9 mouse cellular contexts compared by ENCODE assay signal in genomic region chr2:173451993-173452481, GRCm38 (mm10).
DNase-seq lines count a peak whose midpoint lies in the region; ATAC-seq lines count a peak whose summit lies in the region.
"Had no signal": no experiment of that assay in that cellular context is flagged by ENCODE, and none has a peak within 500 bp of the region (broad histone marks: within the 10 kb centered on the region; RNA-seq: fewer than 3 reads in every experiment).

No protein-coding gene starts in this region.

- no peak overlapping the region for H3K9ac ChIP-seq in lung, embryonic 15.5 days
- H3K9ac ChIP-seq: liver, embryonic 15.5 days had no signal

- peak overlapping the region; percentile 27; the same call in 1 of the 2 replicates for H3K4me2 ChIP-seq in lung, embryonic 15.5 days
- H3K4me2 ChIP-seq: liver, embryonic 15.5 days had no signal

- no peaks in the 10 kb centered on the region for H3K36me3 ChIP-seq in lung, embryonic 15.5 days
- H3K36me3 ChIP-seq: liver, embryonic 15.5 days had no signal

- no peaks in the 10 kb centered on the region for H3K9me3 ChIP-seq in lung, embryonic 15.5 days
- H3K9me3 ChIP-seq: liver, embryonic 15.5 days had no signal

- WGBS in lung, embryonic 15.5 days = 41% methylated on average over 15 of the region's 15 CpGs

- 0 out of 2 replicates have a peak overlapping the region, but pooled peaks have one; percentile 0 for H3K27ac ChIP-seq in lung, embryonic 15.5 days
- H3K27ac ChIP-seq: layer of hippocampus, adult 2 months; liver, embryonic 15.5 days had no signal

- H3K4me3 ChIP-seq in lung, embryonic 15.5 days = no peak overlapping the region
- H3K4me3 ChIP-seq: layer of hippocampus, adult 2 months; liver, embryonic 15.5 days had no signal

- H3K27me3 ChIP-seq in lung, embryonic 15.5 days = no peaks in the 10 kb centered on the region
- H3K27me3 ChIP-seq: liver, embryonic 15.5 days had no signal

- ATAC-seq in lung, embryonic 15.5 days (ENCODE audit: borderline replicate concordance, extremely low read depth, low FRiP score, low TSS enrichment) = no peak
- no peak for ATAC-seq in erythroid progenitor cell, adult 5-6 weeks (replicated peaks; ENCODE audit: low FRiP score, poor library complexity, severe bottlenecking)

- H3K4me1 ChIP-seq in lung, embryonic 15.5 days = peaks cover 17% of the 10 kb centered on the region; the same call in 1 of the 2 replicates
- H3K4me1 ChIP-seq: liver, embryonic 15.5 days had no signal

- DNase-seq in right cerebral cortex, adult 18-20 months = peak; percentile 36
- DNase-seq in right cerebral cortex, postnatal 14 days = no peak
- DNase-seq in T-cell, adult 2 months (ENCODE audit: low spot score) = peak; percentile 88
- peak; percentile 63 for DNase-seq in thymus, postnatal 0 days (ENCODE audit: low spot score)
- DNase-seq in cerebellum, postnatal 25 days = no peak

Comparison
In these comparisons a context has a peak if more than half of its experiments do, and no peak if none do; other contexts are left out.
1. DNase-seq: peak in right cerebral cortex, adult 18-20 months (single experiment), T-cell, adult 2 months (single experiment) and thymus, postnatal 0 days (single experiment); none in right cerebral cortex, postnatal 14 days (single experiment) and cerebellum, postnatal 25 days (0 of 2).